ENCODE assay signal across 16 mouse cellular contexts in the genomic region with DNA sequence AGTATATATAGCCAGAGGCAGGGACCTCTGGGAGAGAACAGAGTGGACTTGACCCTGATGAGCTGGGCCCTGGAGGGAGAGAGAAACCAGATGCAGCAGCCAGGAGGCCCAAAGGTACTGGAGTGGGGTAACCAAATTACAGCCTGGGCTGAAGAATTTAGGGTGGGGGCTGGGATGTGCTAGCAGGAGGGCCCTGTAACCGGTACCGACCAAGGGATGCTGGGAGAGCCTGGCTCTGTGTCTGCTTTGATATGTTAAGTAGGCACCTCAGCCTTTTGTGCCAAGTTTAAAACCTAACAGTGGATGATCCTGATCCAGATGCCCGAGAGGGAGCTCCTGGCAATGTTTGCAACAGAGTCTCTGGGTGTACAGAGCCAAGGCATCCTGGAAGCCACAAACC. TPM values are rescaled to one million over a fixed set of nuclear protein-coding genes. Genes with fewer than 3 reads are reported as not detected.
DNase-seq lines count a peak whose midpoint lies in the region; ATAC-seq and TF ChIP-seq lines count a peak whose summit lies in the region.
"Had no signal": no experiment of that assay in that cellular context is flagged by ENCODE, and none has a peak within 500 bp of the region (broad histone marks: within the 10 kb centered on the region; RNA-seq: fewer than 3 reads in every experiment).

No protein-coding gene starts in this region.

- in situ Hi-C loops in ES-E14 (cut with MboI; ENCODE audit: low sequenced_read_pairs in 2 of 2, unreplicated experiment in 2 of 2) = no loop called here

- peak overlapping the region; percentile 48 to 51 for H3K4me3 ChIP-seq in ES-E14 (ENCODE audit: insufficient read depth in 1 of 2, low read depth in 1 of 2, low read length in 2 of 2, poor library complexity in 1 of 2, severe bottlenecking in 1 of 2)
- H3K4me3 ChIP-seq in layer of hippocampus, adult 2 months = no peak overlapping the region
- H3K4me3 ChIP-seq: hindbrain, embryonic 10.5 days; lung, embryonic 15.5 days had no signal

- no peaks in the 10 kb centered on the region for H3K36me3 ChIP-seq in ES-E14 (ENCODE audit: control insufficient read depth, insufficient read depth, low read length, poor library complexity, severe bottlenecking)
- H3K36me3 ChIP-seq: hindbrain, embryonic 10.5 days; lung, embryonic 15.5 days had no signal

- H3K9me3 ChIP-seq in ES-E14 (ENCODE audit: control insufficient read depth, insufficient read depth, low read depth, low read length) = no peaks in the 10 kb centered on the region
- H3K9me3 ChIP-seq: hindbrain, embryonic 10.5 days; lung, embryonic 15.5 days had no signal

- no peak for DNase-seq in frontal cortex, postnatal 14 days (ENCODE audit: low spot score in 2 of 2)
- DNase-seq in layer of hippocampus, adult 18-20 months (ENCODE audit: low spot score in 2 of 2) = peak; percentile 20 to 43
- no peak for DNase-seq in layer of hippocampus, adult 9-10 months (ENCODE audit: low spot score)
- DNase-seq in ES-E14 (ENCODE audit: low read depth, low spot score) = peak; percentile 56
- DNase-seq in layer of hippocampus, adult 2 months (ENCODE audit: low spot score in 2 of 2) = no peak
- DNase-seq in urinary bladder, adult 18-20 months (ENCODE audit: low spot score in 2 of 2) = no peak
- DNase-seq: cerebellum, adult 9-10 months; embryo, embryonic 11 days; gastrocnemius, postnatal 25 days; kidney, postnatal 14 days; liver; right cerebral cortex, postnatal 25 days had no signal

- H3K4me1 ChIP-seq in ES-E14 (ENCODE audit: control insufficient read depth in 2 of 2, insufficient read depth in 2 of 2, low read length in 2 of 2, poor library complexity in 1 of 2) = peaks cover 16 to 19% of the 10 kb centered on the region in 2 experiments

- TF ChIP-seq CTCF in layer of hippocampus, adult 2 months (conservative IDR thresholded peaks at IDR 0.05) = no peak

- ATAC-seq in frontal cortex, adult (ENCODE audit: low TSS enrichment) = 0 out of 2 replicates have a peak, but pooled peaks have one; percentile 27
- ATAC-seq: intestine, embryonic 16.5 days had no signal

- peak overlapping the region; percentile 85 for H3K27ac ChIP-seq in ES-E14 (ENCODE audit: insufficient read depth, low read depth, low read length, poor library complexity, severe bottlenecking)
- peak overlapping the region; percentile 69; the same call in 1 of the 2 replicates for H3K27ac ChIP-seq in layer of hippocampus, adult 2 months
- H3K27ac ChIP-seq: hindbrain, embryonic 10.5 days; lung, embryonic 15.5 days had no signal

- H3K9ac ChIP-seq in ES-E14 (ENCODE audit: insufficient read depth, low read depth, low read length, poor library complexity, severe bottlenecking) = peak overlapping the region; percentile 70; the same call in 1 of the 2 replicates
- H3K9ac ChIP-seq: lung, embryonic 15.5 days had no signal

TF ChIP-seq in ES-E14, 5 proteins besides CTCF, POLR2A, EP300 and RAD21:
- TF ChIP-seq ZC3H11A (IDR thresholded peaks at IDR 0.05; ENCODE audit: borderline replicate concordance, low read depth, low read length) (no peak), MAFK (IDR thresholded peaks at IDR 0.05; ENCODE audit: insufficient read depth, low read depth, low read length) (no peak), HCFC1 (IDR thresholded peaks at IDR 0.05; ENCODE audit: borderline replicate concordance, insufficient read depth, low read length) (no peak), ZNF384 (IDR thresholded peaks at IDR 0.05; ENCODE audit: low read depth, low read length) (no peak), CHD2 (IDR thresholded peaks at IDR 0.05; ENCODE audit: low read depth, low read length) (no peak)

RNA-seq across cellular contexts. Expression of a gene that starts 56.5 kb away (rescaled TPM):
- 10 to 100 TPM; 40.6 to 41.1 TPM for total RNA-seq in layer of hippocampus, adult 18-20 months (2021)
- total RNA-seq in ES-E14 (2012; rRNA removed) = 92.4 and 117 TPM in 2 replicates
- total RNA-seq in layer of hippocampus, adult 2 months (2021) = 10 to 100 TPM; 41.6 to 44.1 TPM

Comparison
In these comparisons a context has a peak if more than half of its experiments do, and no peak if none do; other contexts are left out.
1. DNase-seq: peak in layer of hippocampus, adult 18-20 months (2 of 2) and ES-E14 (single experiment); none in frontal cortex, postnatal 14 days (0 of 2), layer of hippocampus, adult 9-10 months (single experiment), layer of hippocampus, adult 2 months (0 of 2) and urinary bladder, adult 18-20 months (0 of 2).